Mouse (Mus musculus): ENCODE data around the gene Ncor1.

DNA sequence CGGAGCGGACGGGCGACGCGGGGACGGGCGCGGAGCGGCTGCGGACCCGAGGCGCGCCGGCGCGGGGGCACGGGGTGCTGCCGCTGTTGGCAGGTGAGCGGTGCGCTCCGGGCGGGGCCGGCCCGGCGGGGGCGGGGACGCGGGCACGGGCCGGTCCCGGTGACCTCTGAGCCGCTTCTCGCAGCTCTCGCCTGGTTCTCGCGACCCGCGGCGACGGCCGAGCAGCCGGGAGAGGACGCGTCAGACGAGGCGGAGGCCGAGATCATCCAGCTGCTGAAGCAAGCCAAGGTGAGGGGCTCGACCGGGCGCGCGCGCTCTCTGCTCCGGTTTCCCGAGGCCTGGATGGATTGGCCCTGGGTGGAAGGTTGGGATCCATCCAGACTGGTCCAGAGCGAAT, 176.7 kb downstream of the Ncor1 start:
- TF ChIP-seq CTCF (IDR thresholded peaks at IDR 0.05; ENCODE audit: low read depth, low read length): no peak
- no peak for TF ChIP-seq POLR2A (IDR thresholded peaks at IDR 0.05; ENCODE audit: borderline replicate concordance, low read depth, low read length)
